Mouse (Mus musculus) cerebellum, adult 2 months (tissue): ENCODE results near the gene Chd4.

Source experiments
- CTCF ChIP-seq: fragments of 200-500 bp; IDR thresholded peaks from 2 replicates; pipeline ENCODE4 v1.5.1; 2011; ENCODE audit warnings: low read depth, mild to moderate bottlenecking, control low read depth, low read length, moderate library complexity, borderline replicate concordance; ENCODE audit not compliant: insufficient read depth
- POLR2A ChIP-seq: fragments of 200-500 bp; IDR thresholded peaks from 2 replicates; pipeline ENCODE4 v1.6.1; 2011; ENCODE audit warnings: low read length, control low read depth, borderline replicate concordance; ENCODE audit not compliant: insufficient read depth

DNA sequence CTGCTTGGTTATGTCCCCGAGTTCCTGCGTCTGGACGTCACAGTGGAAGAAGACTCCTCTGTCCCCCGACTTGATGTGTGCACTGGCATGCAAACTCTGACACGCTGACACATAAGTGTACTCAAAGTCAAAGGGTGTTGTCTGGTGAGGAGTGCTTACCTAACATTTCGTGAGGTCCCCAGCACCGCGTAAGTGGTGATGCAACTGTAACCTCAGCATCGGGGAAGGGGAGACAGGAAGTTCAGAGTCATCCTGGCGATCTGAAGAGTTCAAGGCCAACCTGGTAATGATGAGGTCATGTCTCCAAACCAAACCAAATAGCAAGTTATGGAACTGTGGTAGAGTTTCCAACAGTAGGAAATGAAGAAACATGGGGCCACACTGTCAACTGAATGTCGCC lies 16.8 kb downstream of the Chd4 start:
- TF ChIP-seq CTCF, result no peak
- no peak for TF ChIP-seq POLR2A
